Mouse (Mus musculus) adrenal gland, postnatal 14 days (tissue): Measurements from ENCODE around the gene Ubac2. TPM values are rescaled to one million over a fixed set of nuclear protein-coding genes. Genes with fewer than 3 reads are reported as not detected.

Experiments
- DNase-seq: peaks from one replicate; pipeline ENCODE4 v3.0.0; 2021; ENCODE audit warnings: mixed read lengths
- total RNA-seq: library from RNA; stranded (reverse); gene quantifications from 2 replicates; pipeline ENCODE4 v1.2.3, GENCODE M21; 2021

Gene Ubac2
- total RNA-seq, 1 experiment from 2014 or later: 30.3 TPM

- DNase-seq: no peak
Measured at GRCm38 (mm10) chr14:121924876-121925275, 46.5 kb downstream of the Ubac2 start.

- no peak for DNase-seq
Measured at GRCm38 (mm10) chr14:121926901-121927300, 48.5 kb downstream of the Ubac2 start.

GRCm38 (mm10) chr14:121927451-121927850 lies 49.0 kb downstream of the Ubac2 start:
- DNase-seq: no peak

- DNase-seq: peak; percentile 71
Measured at GRCm38 (mm10) chr14:121928375-121929137, 50.1 kb downstream of the Ubac2 start.

GRCm38 (mm10) chr14:121929243-121929951 lies 51.0 kb downstream of the Ubac2 start:
- DNase-seq: no peak

- DNase-seq: no peak
Measured at GRCm38 (mm10) chr14:121930731-121931383, 52.4 kb downstream of the Ubac2 start.

- no peak for DNase-seq
Measured at GRCm38 (mm10) chr14:121931594-121931993, 53.2 kb downstream of the Ubac2 start.

GRCm38 (mm10) chr14:121932180-121932579 lies 53.8 kb downstream of the Ubac2 start:
- DNase-seq: no peak

- DNase-seq: no peak
Measured at GRCm38 (mm10) chr14:121933906-121934596, 55.6 kb downstream of the Ubac2 start.

- DNase-seq: no peak
Measured at GRCm38 (mm10) chr14:121934597-121934946, 56.2 kb downstream of the Ubac2 start.

GRCm38 (mm10) chr14:121936356-121936755 lies 57.9 kb downstream of the Ubac2 start:
- DNase-seq: no peak

- no peak for DNase-seq
Measured at GRCm38 (mm10) chr14:121936856-121937255, 58.4 kb downstream of the Ubac2 start.

GRCm38 (mm10) chr14:121937601-121938255 lies 59.3 kb downstream of the Ubac2 start:
- DNase-seq: no peak

- no peak for DNase-seq
Measured at GRCm38 (mm10) chr14:121938256-121939191, 60.1 kb downstream of the Ubac2 start.

- DNase-seq: no peak
Measured at GRCm38 (mm10) chr14:121939582-121939981, 61.2 kb downstream of the Ubac2 start.

- no peak for DNase-seq
Measured at GRCm38 (mm10) chr14:121946131-121946530, 67.7 kb downstream of the Ubac2 start.

GRCm38 (mm10) chr14:121946728-121947127 lies 68.3 kb downstream of the Ubac2 start:
- no peak for DNase-seq

GRCm38 (mm10) chr14:121947201-121947760 lies 68.9 kb downstream of the Ubac2 start:
- no peak for DNase-seq

GRCm38 (mm10) chr14:121947966-121948365 lies 69.5 kb downstream of the Ubac2 start:
- DNase-seq: no peak

- DNase-seq: no peak
Measured at GRCm38 (mm10) chr14:121949436-121949835, 71.0 kb downstream of the Ubac2 start.

- DNase-seq: no peak
Measured at GRCm38 (mm10) chr14:121949897-121950296, 71.5 kb downstream of the Ubac2 start.
